Mouse (Mus musculus) forebrain, embryonic 13.5 days (tissue): Measurements from ENCODE around the gene Chdh. TPM values are rescaled to one million over a fixed set of nuclear protein-coding genes. Genes with fewer than 3 reads are reported as not detected.

Experiments used
- ATAC-seq: fragments of 200-750 bp; cut with Nextera tagmentation; 2 replicates; pipeline ENCODE4 v1.8.0; 2017
- H3K27ac ChIP-seq: fragments of 300-500 bp; sonication (generic); 2 replicates; pipeline ENCODE4 v1.5.1; 2015; ENCODE audit warnings: inconsistent platforms, mild to moderate bottlenecking, moderate library complexity
- H3K27me3 ChIP-seq: fragments of 300-500 bp; sonication (generic); 2 replicates; pipeline ENCODE4 v1.6.1; 2015; ENCODE audit warnings: mild to moderate bottlenecking, inconsistent platforms
- H3K36me3 ChIP-seq: fragments of 300-500 bp; sonication (generic); 2 replicates; pipeline ENCODE4 v1.6.1; 2015; ENCODE audit warnings: mild to moderate bottlenecking, inconsistent platforms; ENCODE audit not compliant: poor library complexity, severe bottlenecking
- H3K4me1 ChIP-seq: fragments of 300-500 bp; sonication (generic); 2 replicates; pipeline ENCODE4 v1.6.1; 2015; ENCODE audit warnings: inconsistent platforms
- H3K4me2 ChIP-seq: fragments of 300-500 bp; sonication (generic); 2 replicates; pipeline ENCODE4 v1.6.1; 2015; ENCODE audit warnings: inconsistent platforms, mild to moderate bottlenecking, moderate library complexity
- H3K4me3 ChIP-seq: fragments of 300-500 bp; sonication (generic); 2 replicates; pipeline ENCODE4 v1.5.1; 2015; ENCODE audit warnings: mild to moderate bottlenecking, inconsistent platforms
- H3K9ac ChIP-seq: fragments of 300-500 bp; sonication (generic); 2 replicates; pipeline ENCODE4 v1.6.1; 2015; ENCODE audit warnings: mild to moderate bottlenecking, inconsistent platforms
- H3K9me3 ChIP-seq: fragments of 300-500 bp; sonication (generic); replicated peaks from 2 replicates; pipeline ENCODE4 v1.6.1; 2016; ENCODE audit warnings: inconsistent platforms
- WGBS: fragments of 180-500 bp; shearing (Covaris S2); methylation state at CpG from one replicate; pipeline ENCODE4 v1.1.7; 2015; 5-methylcytosine and 5-hydroxymethylcytosine counted together
- polyA plus RNA-seq: library from polyadenylated mRNA; unstranded; fragments of >200 nt; fragmentation: Nextera tagmentation; extraction: Ambion mirVana; gene quantifications from 2 replicates; pipeline ENCODE4 v1.2.1, GENCODE M21; 2015

Gene Chdh
- polyA plus RNA-seq, 1 experiment from 2014 or later: 0.04 TPM

DNA sequence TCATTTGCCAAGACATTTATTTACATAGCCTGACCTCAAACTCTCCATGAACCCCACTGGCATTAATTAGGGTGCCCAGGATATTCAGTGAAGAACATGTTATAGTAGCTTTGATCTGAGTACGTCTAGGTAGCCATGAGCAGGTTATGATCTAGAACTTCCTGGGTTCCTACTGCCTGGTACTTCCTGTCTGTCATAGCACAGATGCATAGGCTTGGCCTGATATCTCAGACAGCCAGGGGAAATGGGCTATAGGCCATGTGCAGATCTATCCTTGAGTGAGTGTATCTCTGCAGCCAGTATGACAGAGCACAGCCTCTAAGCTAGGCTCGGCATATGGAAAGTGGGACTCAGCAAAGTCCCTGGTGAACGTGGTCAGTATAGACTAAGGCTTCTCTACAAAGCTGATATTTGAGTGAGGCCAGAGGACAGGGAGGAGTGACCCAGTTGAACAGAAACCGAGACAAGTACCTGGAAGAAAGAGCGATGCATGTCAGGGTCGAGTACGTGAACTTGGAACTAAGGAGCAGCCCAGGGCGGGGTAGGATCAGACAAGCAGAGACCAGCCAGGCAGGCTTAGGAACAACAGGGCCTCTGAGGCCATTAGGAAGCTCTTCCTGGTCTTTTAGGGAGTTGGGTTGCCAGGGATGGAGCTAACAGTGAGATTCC lies 9.1 kb downstream of the Chdh start:
- H3K36me3 ChIP-seq: no peaks in the 10 kb centered on the region
- no peaks in the 10 kb centered on the region for H3K4me1 ChIP-seq
- H3K9ac ChIP-seq: no peak overlapping the region
- ATAC-seq: no peak
- H3K4me2 ChIP-seq: no peak overlapping the region
- H3K27ac ChIP-seq: no peak overlapping the region
- no peaks in the 10 kb centered on the region for H3K9me3 ChIP-seq
- H3K27me3 ChIP-seq: no peaks in the 10 kb centered on the region
- WGBS: 85% methylated on average over 8 of the region's 8 CpGs
- no peak overlapping the region for H3K4me3 ChIP-seq

DNA sequence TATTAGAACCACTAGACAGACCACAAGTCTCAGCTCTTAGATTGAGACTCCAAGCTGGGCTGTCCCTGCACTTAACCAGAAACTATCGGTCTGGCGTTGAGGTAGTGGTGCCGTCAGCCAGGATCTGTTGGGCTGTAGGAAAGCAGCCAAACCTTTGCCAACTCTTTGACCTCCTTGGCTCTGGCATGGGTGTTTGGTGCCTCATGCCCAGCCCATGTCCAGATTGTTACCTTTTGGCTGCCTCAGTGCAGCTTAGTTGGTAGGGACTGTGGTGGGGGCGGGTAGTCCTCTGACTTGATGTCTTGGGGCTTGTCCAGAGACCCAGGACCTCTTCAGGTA lies 9.6 kb downstream of the Chdh start:
- H3K27me3 ChIP-seq: no peaks in the 10 kb centered on the region
- H3K9ac ChIP-seq: no peak overlapping the region
- H3K4me1 ChIP-seq: no peaks in the 10 kb centered on the region
- H3K9me3 ChIP-seq: no peaks in the 10 kb centered on the region
- 96% methylated on average over 4 of the region's 4 CpGs for WGBS
- H3K4me3 ChIP-seq: no peak overlapping the region
- H3K4me2 ChIP-seq: no peak overlapping the region
- H3K36me3 ChIP-seq: no peaks in the 10 kb centered on the region
- no peak overlapping the region for H3K27ac ChIP-seq
- no peak for ATAC-seq

DNA sequence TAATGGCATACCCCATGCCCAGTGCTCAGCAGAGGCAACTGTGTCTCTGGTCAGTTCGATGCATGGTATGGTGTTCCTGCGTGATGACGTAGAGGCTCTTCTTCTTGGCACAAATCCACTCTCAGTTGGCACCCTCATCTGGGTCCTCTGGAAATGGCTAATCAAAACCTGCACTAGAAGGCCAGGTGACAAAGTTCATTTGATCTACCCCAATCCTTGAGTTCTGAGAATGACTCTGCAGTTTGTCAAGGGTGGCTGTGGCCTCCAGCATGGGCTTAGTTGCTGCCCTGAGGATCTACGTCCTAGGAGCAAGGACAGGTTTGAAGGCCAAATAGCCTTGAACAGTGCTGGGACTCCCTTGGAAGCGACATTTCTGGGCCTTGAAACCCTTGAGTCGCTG lies 10.0 kb downstream of the Chdh start:
- Histone ChIP-seq H3K36me3 (no peaks in the 10 kb centered on the region), H3K4me1 (no peaks in the 10 kb centered on the region), H3K9me3 (no peaks in the 10 kb centered on the region), H3K9ac (no peak overlapping the region), H3K4me3 (no peak overlapping the region), H3K4me2 (no peak overlapping the region), H3K27ac (no peak overlapping the region), H3K27me3 (no peaks in the 10 kb centered on the region)
- ATAC-seq: no peak
- 93% methylated on average over 6 of the region's 6 CpGs for WGBS

DNA sequence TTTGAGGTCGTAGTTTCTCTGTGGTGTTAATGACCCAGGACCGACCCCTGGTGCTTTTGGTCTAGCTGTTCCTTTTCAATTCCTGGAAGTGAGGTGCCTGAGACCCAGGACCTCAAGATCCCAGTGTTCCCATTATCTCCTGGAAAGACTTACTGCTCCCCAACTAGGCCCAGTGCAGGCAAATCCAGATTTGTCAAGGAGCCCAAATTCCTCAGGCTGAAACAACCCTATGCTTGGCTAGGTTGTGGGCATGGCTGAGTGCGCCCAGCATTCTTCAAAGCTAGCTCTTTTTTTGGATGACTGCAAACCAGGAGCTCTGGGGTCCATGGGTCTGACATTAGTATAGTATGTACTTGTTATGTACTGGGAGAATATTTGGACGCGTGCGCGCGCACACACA lies 10.6 kb downstream of the Chdh start:
- no peaks in the 10 kb centered on the region for H3K9me3 ChIP-seq
- ATAC-seq: no peak
- WGBS: 92% methylated on average over 8 of the region's 8 CpGs

DNA sequence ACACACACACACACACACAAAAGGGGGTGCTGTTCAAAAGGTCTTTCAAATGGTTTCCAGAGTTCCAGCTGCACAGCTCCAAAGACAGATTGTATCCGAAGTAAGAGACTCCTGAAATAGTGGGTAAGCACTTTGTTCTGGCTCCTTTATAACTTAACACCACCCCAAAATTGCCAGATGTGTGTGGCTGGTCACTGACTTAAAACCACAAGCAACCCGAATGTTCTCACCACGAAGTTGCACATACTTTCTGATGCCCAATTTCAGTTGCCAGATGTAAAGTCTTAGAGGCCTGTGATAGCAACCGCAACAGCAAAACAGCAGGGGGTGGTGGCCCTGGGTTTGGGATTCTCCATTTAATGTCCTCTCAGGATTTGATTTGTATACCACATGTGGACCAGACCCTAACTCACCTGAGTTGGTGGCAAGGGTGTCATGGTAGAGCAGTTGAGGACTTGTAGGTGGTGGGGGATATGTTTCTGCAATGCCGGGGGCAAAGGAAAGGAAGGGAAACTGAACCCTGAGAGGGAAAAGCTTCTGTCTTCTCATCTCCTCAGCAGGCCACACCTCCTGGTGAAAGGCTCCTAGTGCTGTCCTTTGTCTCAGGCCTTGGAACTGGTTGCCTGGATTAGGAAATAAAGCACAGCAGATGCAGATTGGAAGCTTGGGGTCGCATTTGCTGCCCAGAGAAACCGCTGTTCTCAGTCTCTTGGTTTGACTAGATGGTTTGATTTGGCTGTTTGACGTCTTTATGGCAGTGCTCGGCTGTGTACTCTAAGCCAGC lies 11.2 kb downstream of the Chdh start:
- no peak overlapping the region for H3K27ac ChIP-seq
- WGBS: 47% methylated on average over 9 of the region's 9 CpGs
- H3K4me3 ChIP-seq: no peak overlapping the region
- ATAC-seq: no peak
- no peaks in the 10 kb centered on the region for H3K9me3 ChIP-seq
- no peaks in the 10 kb centered on the region for H3K27me3 ChIP-seq
- H3K36me3 ChIP-seq: no peaks in the 10 kb centered on the region
- H3K4me1 ChIP-seq: no peaks in the 10 kb centered on the region
- H3K9ac ChIP-seq: no peak overlapping the region
- no peak overlapping the region for H3K4me2 ChIP-seq

More for the DNA sequence above, 10.6 kb downstream of the Chdh start:
- no peaks in the 10 kb centered on the region for H3K27me3 ChIP-seq
- no peaks in the 10 kb centered on the region for H3K36me3 ChIP-seq
- no peak overlapping the region for H3K4me2 ChIP-seq
- no peak overlapping the region for H3K9ac ChIP-seq
- H3K4me3 ChIP-seq: no peak overlapping the region
- H3K27ac ChIP-seq: no peak overlapping the region
- H3K4me1 ChIP-seq: no peaks in the 10 kb centered on the region

DNA sequence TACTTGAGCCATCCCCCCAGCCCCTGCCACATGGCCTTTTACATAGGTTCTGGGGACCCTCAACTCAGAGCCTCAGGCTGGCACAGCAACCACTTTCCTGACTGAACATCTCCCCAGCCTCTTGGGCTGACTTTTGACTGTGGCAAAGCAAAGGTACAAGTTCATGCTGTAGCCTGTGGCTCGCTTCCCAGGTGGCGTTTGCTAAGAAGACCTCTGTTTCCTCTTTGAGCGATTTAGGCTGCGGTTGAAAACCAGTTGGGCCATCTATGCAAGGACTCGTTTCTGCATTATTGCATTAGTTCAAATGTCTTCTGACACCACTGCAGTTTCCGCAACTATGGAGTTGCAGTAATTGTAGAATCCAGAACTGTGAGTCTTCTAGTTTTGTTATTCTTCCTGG lies 13.6 kb downstream of the Chdh start:
- Histone ChIP-seq H3K4me3 (no peak overlapping the region), H3K4me2 (no peak overlapping the region), H3K27me3 (no peaks in the 10 kb centered on the region), H3K9me3 (no peaks in the 10 kb centered on the region), H3K27ac (no peak overlapping the region), H3K9ac (no peak overlapping the region), H3K4me1 (no peaks in the 10 kb centered on the region), H3K36me3 (no peaks in the 10 kb centered on the region)
- ATAC-seq: no peak
- WGBS: 91% methylated on average over 6 of the region's 6 CpGs

DNA sequence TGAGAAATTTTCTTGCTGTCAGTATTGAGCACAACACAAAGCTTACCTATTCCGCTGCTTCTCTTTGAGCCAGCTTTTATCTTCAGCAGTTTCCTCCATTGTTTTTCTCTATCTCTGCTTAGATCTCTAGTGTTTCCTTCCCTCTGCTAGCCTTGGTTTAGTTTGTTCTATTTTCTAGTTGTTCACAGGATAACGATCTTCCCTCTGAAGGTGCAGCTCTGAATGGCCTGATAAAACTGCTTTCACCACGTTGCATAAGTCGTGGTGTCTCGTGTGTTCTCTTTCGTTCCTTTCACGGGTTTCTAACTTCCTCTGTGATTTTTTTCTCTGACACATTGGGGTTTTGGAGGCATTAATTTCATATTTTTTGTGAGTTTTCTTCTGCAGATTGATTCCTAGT lies 15.6 kb downstream of the Chdh start:
- Histone ChIP-seq H3K27me3 (no peaks in the 10 kb centered on the region), H3K36me3 (no peaks in the 10 kb centered on the region), H3K27ac (no peak overlapping the region), H3K4me2 (no peak overlapping the region), H3K9ac (no peak overlapping the region), H3K4me3 (no peak overlapping the region), H3K9me3 (no peaks in the 10 kb centered on the region), H3K4me1 (no peaks in the 10 kb centered on the region)
- no peak for ATAC-seq
- 56% methylated on average over 7 of the region's 7 CpGs for WGBS

DNA sequence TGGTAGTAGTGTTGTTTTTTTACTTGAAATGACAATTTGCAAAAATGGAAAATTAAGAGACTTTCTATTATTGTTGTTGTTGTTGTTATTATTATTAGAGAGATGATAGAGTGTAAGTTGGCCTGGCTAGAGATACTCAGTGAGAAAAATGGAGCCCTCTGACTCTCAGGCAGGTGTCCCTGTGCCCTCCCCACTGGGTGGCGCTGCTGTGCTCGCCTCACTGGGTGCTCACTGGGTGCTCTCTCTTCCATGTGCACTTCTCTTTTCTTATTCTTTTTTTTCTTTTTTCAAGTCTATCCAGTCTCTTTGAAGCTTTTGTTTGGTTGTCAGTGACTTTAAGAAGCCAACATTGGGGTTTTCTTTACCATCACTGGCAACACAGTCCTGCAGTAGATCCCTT lies 18.6 kb downstream of the Chdh start:
- no peak for ATAC-seq
- no peak overlapping the region for H3K27ac ChIP-seq
- 40% methylated on average over 2 of the region's 2 CpGs for WGBS
- H3K36me3 ChIP-seq: no peaks in the 10 kb centered on the region
- H3K27me3 ChIP-seq: no peaks in the 10 kb centered on the region
- H3K4me3 ChIP-seq: no peak overlapping the region
- H3K9me3 ChIP-seq: no peaks in the 10 kb centered on the region
- H3K4me1 ChIP-seq: no peaks in the 10 kb centered on the region
- H3K4me2 ChIP-seq: no peak overlapping the region
- H3K9ac ChIP-seq: no peak overlapping the region

DNA sequence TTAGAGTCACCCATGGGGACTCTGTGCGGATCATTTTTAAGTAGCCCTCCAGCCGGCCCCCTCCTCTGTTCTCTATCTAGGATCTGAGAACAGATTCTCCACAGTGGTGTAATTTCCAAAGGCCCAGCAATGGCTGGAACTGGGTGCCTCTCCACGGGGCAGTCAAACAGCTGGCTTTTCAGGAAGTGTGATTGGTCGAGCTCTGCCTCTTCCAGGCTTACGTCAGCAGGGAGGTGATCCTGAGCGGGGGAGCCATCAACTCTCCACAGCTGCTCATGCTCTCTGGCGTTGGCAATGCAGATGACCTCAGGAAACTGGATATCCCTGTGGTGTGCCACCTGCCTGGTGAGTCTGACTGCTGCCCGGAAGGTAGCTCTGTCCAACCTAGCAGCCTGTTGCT lies 24.6 kb downstream of the Chdh start:
- Histone ChIP-seq H3K4me3 (no peak overlapping the region), H3K36me3 (no peaks in the 10 kb centered on the region), H3K4me2 (no peak overlapping the region), H3K27me3 (no peaks in the 10 kb centered on the region), H3K27ac (no peak overlapping the region), H3K9ac (no peak overlapping the region), H3K9me3 (no peaks in the 10 kb centered on the region), H3K4me1 (no peaks in the 10 kb centered on the region)
- ATAC-seq: no peak
- WGBS: 73% methylated on average over 8 of the region's 8 CpGs

DNA sequence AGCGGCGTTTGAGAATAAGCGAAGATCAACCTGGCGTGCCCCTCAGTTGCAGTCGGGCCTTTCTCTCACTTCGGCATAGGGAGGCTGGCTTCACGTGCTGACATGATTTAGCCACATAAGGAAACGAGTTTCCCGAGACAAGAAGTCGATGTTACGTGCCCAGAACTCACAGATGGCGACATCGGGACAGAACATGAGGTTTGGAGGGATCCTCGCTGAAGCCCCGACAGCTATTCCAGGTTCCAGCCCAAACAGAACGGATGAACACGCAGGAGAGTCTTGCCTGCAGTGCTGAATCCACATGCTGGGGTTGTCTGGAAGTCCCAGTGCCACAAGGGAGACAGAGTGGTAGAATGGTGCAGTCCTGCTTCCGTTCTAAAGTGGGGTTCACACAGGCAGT lies 29.6 kb downstream of the Chdh start:
- ATAC-seq: peak; percentile 36; the same call in 1 of the 2 replicates
- Histone ChIP-seq H3K9ac (no peak overlapping the region), H3K27ac (no peak overlapping the region), H3K36me3 (no peaks in the 10 kb centered on the region), H3K4me1 (no peaks in the 10 kb centered on the region), H3K4me3 (no peak overlapping the region), H3K4me2 (no peak overlapping the region), H3K9me3 (no peaks in the 10 kb centered on the region), H3K27me3 (no peaks in the 10 kb centered on the region)
- 90% methylated on average over 18 of the region's 18 CpGs for WGBS

DNA sequence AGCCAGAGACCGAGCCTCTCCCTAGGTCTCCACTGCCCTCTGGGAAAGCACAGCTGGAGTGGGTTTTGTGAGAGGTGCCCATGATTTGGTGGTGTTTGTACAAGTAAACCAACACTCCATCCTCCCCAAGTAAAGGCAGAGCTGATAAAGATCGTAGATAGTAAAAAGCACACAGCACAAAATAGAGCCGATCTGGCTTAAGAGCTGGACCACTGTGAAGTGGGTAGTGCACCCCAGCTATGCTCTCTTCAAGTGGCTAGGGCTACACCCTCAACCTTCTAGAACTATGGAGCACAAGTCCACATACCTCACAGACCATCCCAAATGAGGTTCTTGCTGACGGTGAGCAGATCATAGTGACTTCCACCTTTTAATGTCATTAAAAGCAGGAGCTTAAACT lies 30.6 kb downstream of the Chdh start:
- 82% methylated on average over 4 of the region's 4 CpGs for WGBS
- Histone ChIP-seq H3K27me3 (no peaks in the 10 kb centered on the region), H3K4me3 (no peak overlapping the region), H3K4me2 (no peak overlapping the region), H3K4me1 (no peaks in the 10 kb centered on the region), H3K36me3 (no peaks in the 10 kb centered on the region), H3K9me3 (no peaks in the 10 kb centered on the region), H3K27ac (no peak overlapping the region), H3K9ac (no peak overlapping the region)
- no peak for ATAC-seq

DNA sequence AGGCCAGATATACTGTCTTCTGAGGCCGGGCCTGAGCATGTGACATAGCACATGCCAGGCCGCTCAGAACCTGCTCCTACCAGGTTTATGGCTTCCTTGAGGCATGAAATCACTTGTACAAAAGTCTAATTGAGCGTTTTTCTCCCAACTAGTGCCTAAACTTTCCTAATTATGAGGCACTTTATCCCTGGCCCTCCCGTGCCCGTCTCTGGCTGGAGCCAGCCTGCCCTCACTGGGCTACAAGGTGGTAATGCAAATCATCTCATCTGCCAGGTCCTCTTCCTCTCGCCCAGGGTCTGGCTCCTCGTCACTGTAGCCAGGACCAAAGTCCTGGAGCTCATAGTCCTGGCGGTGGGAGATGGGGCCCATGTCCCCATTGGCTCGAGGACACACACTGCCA lies 33.0 kb downstream of the Chdh start:
- Histone ChIP-seq H3K27ac (no peak overlapping the region), H3K9me3 (no peaks in the 10 kb centered on the region), H3K27me3 (no peaks in the 10 kb centered on the region), H3K9ac (no peak overlapping the region), H3K4me3 (no peak overlapping the region), H3K4me2 (no peak overlapping the region), H3K4me1 (no peaks in the 10 kb centered on the region), H3K36me3 (no peaks in the 10 kb centered on the region)
- 83% methylated on average over 9 of the region's 9 CpGs for WGBS
- no peak for ATAC-seq
